Mouse (Mus musculus) thymus, postnatal 4 days (tissue): ENCODE results near the gene Zfp507.

Experiments
- DNase-seq: peaks from one replicate; pipeline ENCODE4 v3.0.0; 2021

The Zfp507 gene

GRCm38 (mm10) chr7:35732585-35733059, 70.2 kb downstream of the Zfp507 start:
- no peak for DNase-seq

- peak; percentile 68 for DNase-seq
These were observed 73.2 kb downstream of the Zfp507 start for GRCm38 (mm10) chr7:35729621-35730031.

GRCm38 (mm10) chr7:35728376-35728775, 74.4 kb downstream of the Zfp507 start:
- peak; percentile 30 for DNase-seq

GRCm38 (mm10) chr7:35723035-35723434, 79.8 kb downstream of the Zfp507 start:
- DNase-seq = no peak
